Mouse (Mus musculus) erythroid progenitor cell, adult 5-6 weeks (primary cell): ENCODE data around the gene Pusl1. TPM values are rescaled to one million over a fixed set of nuclear protein-coding genes. Genes with fewer than 3 reads are reported as not detected.

Source experiments
- ATAC-seq: replicated peaks from 2 replicates; pipeline ENCODE4 v1.8.0; 2016; ENCODE audit warnings: moderate number of reproducible peaks, mild to moderate bottlenecking, moderate TSS enrichment, inconsistent platforms; ENCODE audit not compliant: poor library complexity, low FRiP score, severe bottlenecking
- total RNA-seq, 2 experiments: library from RNA; stranded (forward) in 1 of 2; stranded (reverse) in 1 of 2; fragments of 150-400 nt in 1 of 2; fragments of 186-747, 209-891 nt in 1 of 2; gene quantifications; 2 replicates each; pipeline versions ENCODE4 v1.2.3 to v1.2.4; 2015 to 2017; ENCODE audit warnings: low replicate concordance in 2 of 2

The Pusl1 gene
- total RNA-seq (2015; ENCODE audit: low replicate concordance) (2.2 and 5.4 TPM in 2 replicates), total RNA-seq (2017; ENCODE audit: low replicate concordance) (4.6 and 9.8 TPM in 2 replicates)

DNA sequence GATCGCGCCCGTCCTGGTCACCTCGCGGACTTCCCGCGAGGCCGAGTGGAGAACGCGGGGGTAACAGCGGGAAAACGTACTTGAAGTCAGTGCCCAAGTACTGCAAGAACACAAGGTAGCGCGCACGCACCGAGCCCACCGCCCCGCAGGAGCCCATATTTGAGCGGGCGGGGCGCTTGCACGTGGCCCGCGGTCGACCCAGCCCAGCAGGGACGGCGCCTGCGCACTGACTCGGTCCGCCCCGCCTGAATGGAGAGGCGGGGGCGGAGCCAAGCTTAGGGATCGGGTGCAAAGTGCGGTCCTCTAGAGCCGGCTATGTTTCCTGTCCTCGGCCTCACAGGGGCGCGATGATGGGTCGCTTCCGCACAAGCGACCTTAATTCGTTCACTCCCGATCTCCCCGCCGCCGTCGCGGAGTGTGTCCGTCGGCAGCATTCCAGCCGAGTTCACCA lies at the start of gene Pusl1, which contains the start of gene Acap3:
Gene Pusl1, minus strand, starts transcription at position 231 of the 451 bp plus-strand sequence.
Gene Acap3, plus strand, starts transcription at position 272 of the 451 bp plus-strand sequence.
- peak; percentile 62 for ATAC-seq

DNA sequence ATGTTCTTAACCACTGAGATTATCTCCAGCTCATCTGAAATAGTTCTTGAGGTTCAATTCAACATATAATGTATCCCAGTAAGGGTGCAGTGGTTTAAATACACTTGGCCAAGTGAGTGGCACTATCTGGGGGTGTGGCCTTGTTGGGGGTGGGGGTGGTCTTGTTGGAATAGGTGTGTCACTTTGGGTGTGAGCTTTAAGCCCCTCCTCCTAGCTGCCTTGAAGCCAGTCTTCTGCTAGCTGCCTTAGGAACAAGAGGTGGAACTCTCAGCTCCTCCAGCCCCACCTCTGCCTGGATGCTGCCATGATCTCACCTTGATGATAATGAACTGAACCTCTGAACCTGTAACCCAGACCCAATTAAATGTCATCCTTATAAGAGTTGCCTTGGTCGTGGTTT lies 40.5 kb upstream of the Pusl1 start:
- no peak for ATAC-seq

DNA sequence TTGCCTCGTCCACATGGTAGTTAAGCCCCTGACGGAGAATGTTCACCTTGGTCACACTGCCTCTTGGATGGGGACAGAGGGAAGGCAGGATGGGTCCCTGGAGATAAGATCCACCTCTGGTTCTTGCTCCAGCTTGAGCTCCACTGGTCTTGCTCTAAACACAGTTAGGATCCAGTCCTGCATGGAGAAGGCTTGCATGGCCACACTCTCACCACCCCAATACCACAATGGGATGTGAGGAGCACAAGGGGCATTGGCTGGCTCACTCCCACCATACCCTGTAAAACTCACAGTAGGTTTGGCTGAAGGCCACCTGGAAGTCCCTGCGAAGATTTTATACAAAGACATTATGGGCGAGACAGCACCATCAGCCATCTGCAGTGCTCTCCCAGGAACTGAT lies 17.2 kb upstream of the Pusl1 start:
- no peak for ATAC-seq

DNA sequence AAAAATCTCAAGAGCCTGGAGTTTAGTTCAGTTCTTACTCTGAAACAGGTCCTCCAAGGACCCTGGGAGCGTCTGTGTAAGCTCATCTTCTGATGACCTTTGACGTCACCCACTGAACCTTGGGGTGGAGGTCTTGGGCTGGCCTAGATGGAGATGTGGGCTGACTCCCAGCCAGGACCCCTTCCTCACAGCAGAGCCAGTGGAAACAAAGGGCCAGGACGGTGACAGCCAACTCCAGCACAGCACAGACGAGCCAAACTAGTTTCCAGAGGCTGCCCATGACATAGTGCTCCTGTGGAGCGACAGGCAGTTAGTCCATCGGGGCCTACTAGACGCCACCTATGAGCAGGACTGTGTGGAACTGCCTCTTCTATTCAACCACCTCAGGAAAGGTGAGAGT lies 16.7 kb upstream of the Pusl1 start:
- ATAC-seq: no peak

DNA sequence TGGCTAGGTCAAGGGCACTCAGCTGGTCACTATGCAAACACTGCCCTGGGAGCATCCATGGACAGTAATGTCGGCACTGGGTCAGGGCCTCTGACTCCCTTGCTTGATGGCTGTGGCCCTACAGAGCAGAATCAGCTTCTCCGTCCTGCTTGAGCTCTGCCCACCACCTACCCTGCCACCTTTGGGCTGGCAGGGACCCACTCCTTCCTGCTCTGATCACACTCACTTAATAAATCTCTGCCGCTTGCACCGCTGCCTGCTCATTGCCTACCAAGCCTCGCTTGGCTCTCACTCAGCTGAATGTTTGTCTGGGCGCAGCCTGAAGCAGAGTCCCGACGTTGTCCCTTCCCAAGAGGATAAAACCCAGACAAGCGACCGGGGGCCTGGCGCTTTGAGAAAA lies 15.4 kb upstream of the Pusl1 start:
- ATAC-seq: no peak

DNA sequence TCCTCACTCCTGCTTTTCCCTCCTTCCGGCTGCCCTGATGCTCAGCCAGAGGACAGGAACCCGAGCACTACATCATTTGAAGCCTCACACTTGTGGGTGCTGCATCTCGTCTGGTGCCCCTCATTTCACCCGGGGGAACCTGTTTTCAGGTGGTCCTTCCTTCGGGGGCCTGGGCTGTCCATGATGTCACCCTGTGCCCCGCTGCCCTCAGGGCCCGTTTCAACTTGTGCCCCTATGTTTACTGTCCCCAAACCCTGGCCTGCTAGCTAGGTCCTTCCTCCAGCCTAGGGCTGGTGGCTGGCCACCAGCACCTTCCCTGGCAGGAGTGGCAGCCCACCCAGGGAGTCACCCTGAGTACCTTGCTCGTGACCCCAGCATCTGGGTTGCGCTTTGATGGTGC lies 14.5 kb upstream of the Pusl1 start:
- no peak for ATAC-seq

DNA sequence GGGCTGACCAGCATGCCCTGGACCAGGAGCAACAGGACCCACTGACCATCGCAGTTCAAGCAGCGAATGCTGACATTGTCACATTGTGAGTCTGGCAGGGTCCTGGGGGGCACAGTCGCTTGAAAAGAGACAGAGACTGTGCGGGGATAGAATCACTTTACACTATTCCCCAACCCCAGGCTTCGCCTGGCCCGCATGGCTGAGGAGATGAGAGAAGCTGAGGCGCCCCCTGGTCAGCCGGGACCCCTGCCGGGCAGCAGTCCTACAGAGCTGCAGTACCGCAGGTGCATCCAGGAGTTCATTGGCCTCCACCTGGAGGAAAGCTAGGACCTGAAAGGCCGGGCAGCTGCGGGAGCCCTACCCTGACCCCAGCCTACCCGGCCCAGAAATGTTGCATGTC lies 14.1 kb upstream of the Pusl1 start:
- ATAC-seq: no peak

DNA sequence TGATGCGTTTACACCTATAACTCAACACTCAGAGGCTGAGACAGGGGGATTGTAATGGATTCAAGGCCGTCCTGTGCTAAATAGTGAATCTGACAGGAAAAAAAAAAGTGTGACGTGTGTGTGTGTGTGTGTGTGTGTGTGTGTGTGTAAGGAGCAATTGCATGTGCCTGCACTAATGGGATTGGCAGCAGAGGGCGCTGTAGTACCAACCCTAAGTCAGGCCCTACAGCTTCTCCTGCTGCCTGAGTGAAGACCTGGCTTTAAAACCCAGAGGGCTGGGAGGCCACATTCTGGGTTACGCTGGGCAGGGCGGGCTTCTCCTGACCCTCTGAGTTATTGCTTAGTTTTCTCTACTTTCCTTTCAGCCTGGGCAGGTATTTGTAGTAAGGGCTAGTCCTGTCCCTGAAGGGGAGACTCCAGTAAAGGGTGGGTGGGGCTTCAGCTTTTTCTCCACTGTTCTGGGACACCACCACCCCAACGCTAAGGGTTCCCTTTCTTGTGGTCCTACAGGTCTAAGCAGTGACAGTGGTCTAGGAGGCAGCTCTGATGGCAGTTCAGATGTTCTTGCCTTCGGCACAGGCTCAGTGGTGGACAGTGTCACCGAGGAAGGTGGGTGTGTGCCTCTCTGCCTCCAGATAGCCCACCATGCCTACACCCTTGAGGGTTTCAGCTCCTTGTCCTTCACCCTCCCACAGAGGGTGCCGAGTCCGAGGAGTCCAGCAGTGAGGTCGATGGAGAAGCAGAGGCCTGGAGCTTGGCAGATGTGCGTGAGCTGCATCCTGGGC lies 12.9 kb upstream of the Pusl1 start:
- ATAC-seq: no peak

DNA sequence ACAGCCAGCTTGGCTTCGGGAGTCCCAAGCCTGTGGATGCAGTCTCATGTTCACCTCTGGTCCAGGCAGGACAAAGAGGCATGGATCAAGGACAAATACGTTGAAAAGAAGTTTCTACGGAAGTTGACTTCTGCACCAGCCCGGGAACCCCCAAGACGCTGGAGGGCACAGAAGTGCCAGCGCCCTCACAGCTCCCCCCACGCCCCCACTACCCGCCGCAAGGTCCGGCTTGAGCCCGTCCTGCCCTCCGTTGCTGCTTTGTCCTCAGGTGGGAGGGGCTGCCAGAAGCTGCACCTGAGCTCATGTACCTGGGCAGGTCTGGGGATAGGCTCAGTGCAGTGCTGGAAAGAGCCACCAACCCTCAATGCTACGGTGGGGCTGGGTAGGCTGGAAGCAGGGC lies 11.7 kb upstream of the Pusl1 start:
- no peak for ATAC-seq

DNA sequence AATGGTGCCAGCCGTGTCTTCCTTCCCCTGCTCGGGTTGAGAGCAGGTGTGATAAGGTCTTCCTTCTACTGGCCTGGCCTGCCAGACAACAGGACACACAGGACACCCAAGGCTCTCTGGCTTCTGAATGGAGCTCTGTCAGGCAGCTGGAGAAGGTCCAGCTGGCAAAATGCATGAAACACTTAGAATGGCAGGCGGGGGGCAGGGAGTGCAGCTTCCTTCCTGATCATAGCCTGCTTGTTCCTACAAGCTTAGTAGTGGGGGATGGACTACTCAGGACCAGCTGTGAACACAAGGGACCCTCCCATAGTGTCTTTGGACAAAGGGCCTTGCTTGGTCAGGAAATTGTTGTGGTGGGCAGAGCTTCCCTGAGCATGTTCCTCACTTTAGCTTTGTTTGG lies 9.6 kb upstream of the Pusl1 start:
- ATAC-seq: no peak

DNA sequence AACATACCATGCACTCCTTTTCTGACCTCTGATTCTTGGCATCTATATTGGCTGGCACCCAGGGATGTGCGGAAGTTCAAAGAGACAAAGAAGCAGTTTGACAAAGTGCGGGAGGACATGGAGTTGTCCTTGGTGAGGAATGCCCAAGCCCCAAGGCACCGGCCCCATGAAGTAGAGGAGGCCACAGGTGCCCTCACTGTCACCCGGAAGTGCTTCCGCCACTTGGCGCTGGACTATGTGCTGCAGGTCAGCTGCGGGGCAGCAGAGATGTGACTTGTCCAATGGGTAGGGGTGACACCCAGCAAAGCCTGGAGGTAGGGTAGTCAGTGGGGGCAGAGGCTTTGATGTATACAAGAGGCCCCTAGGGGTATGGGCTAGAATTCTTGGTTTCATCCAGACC lies 7.8 kb upstream of the Pusl1 start:
- no peak for ATAC-seq

DNA sequence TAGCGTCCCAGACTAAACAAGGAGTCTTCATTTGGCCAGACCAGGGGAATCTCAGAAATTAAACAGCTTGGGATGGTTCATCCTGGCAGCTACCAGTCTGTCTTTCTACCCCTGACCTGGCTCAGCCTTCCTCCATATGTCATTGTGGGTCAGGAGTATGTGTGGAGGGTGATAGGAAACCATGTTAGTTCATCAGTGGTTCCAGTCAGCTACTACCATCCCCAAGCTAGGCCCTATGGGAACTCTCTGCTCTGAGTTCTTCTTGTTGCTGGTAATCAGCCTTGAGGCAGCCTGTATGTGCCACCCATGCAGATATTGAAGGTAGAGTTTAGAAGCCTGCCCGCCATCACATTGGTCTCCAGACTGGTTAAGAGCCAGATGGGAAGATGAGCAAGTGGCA lies 6.7 kb upstream of the Pusl1 start:
- no peak for ATAC-seq

DNA sequence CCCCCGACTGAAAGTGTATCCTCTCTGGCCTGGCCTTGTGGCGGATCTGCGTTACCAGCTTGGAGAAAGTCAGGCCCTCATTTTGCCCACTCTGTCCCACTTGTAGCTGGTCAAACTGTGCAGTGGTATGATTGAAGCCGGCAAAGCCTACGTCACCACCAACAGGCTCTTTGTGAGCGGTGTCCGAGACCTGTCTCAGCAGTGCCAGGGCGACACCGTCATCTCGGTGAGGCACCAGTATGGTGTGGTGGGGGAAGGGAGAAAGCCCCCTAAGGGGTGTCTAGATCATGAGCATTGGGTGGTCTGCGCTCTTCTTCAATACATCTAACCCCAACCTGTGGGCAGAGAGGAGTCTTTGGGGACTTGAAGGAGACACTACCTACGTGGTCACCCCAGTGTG lies 4.9 kb upstream of the Pusl1 start:
- no peak for ATAC-seq

DNA sequence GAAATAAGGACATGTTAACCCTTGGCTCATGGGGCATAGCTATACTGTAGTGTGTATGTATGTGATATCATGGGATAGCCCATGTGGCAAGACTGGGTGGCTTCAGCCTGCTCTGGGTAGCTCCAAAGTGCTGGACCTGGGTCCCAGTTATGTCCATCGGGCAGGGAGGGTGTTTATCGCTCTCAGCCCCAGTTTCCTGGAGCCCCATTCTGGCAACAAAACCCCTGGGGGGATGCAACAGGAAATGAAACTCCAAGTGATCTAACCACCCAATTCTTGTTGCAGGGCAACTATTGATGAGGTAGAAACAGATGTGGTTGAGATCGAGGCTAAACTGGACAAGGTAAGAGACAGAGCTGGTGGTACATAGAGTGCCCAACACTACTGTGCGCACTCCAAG lies 4.2 kb upstream of the Pusl1 start:
- ATAC-seq: no peak

DNA sequence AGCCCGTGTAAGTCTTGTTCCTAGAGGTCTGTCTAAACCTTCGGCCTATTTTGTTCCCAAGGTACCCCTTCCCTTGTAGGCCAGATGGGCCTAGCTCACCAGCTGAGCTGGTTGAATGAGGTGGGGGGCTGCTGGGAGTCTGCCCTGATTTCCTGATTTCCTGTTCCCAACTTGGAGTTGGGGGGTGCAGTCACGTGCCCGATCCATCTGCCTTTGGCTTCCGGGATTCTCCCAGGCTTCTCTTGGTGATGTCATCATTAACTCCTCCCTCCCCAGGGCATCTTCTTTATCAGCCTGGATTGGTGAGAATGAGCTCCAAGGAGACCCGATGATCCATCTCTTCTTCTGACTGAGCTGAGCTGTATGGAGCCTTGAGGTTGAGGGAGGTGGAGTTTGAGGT lies 3.6 kb upstream of the Pusl1 start:
- no peak for ATAC-seq

DNA sequence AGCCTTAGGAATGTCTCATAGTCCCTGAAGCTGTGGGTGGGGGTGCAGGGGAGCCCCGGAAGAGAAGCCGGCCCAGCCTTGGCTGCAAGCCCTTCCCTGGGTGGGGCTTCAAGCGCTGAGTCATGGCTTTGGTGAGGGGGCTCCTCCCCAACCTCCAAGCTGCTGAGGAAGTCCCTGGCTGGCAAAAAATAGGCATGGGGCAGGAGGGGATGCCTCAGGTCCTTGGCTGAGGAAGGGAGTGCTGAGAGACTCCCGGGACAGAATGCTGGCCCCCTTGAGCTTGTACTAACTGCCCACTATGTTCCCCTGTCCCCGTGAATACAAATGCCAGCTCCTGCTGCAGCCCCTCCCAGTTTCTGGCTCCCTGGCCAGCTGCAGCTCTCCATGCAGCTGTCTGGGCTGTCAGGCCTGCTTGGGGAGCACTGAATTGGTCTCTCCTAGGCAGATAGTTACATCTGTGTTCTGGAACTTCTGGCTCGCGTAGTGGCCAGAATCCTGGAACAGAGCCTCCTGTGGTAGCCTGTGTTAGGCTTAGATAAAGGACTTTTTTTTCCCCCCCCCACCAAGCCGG lies 2.8 kb upstream of the Pusl1 start:
- peak; percentile 70 for ATAC-seq

DNA sequence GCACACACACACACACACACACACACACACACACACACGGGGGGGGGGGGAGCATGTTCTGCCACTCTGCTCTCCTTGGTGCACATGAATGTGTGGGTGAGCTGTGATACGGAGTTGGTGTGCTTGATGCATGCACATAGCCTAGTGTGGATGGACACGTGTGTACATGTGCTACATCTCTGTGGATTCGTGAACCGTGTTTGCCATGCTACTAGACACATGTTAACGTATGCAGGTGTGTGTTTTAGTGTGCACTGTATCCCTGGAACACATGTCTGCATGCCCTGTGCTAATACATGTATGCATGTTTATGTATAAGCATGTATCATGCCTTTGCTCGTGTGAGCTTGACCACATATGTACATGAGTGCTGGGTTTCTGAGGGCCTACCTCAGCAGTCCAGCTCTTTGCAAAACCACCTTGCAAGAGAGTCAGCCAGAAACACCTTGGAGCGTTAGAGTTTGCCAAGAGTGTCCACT lies 1.7 kb upstream of the Pusl1 start:
- no peak for ATAC-seq

DNA sequence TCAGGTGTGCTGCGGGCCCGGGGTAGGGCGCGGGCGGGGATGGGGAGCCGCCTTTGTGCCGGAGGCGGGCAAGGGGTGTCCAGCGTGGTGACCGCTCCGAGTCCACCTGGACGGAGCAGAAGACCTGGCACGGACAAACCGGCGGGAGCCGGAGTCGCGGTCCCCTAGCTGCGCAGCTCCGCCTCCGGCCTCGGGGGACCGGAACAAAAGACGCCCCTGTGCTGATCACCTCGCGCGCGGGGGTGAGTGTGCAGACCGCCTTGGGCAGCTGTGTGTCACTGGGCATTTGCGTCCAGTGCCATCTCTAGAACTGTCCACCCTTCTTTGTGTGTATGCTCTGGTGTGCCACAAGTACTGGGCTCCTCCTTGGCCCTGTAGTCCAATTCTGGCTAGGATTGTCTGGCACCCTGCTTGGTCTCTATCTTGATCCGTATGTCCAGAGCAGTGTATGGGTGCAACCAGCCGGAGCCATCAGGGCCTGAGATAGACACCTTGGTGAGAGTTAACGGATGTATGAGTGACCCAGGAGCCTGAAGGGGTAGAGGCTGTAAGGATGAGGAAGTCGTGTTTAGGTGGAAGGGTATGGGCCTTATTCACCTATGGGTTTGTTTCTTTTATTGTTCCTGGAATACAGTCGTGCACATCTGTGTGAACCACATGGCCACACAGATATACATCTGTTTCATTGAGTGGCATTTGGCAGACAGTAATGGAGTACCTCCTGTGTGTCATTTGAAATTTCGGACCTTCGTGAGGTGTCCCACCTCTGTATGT lies 1.0 kb upstream of the Pusl1 start:
- peak; percentile 21; the same call in 1 of the 2 replicates for ATAC-seq

DNA sequence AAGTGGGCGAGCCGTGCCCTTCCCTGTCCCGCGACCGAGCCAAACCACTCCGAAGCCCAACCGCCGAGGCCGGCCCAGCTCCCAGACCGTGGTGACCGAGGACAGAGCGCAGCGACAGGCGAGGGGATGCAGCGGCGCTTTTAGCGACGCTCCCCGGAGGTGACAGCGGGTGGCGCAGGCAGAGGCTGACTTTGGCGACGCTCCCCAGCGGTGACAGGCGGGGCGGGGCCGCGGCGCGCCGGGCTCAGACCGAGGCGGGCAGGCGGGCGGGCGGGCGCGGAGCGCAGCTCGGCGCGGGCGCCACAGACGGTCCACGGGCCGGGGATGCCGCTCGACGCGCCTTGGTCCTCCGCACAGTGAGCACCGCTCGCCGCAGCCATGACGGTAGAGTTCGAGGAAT lies 436 bp upstream of the Pusl1 start:
- peak; percentile 66 for ATAC-seq

DNA sequence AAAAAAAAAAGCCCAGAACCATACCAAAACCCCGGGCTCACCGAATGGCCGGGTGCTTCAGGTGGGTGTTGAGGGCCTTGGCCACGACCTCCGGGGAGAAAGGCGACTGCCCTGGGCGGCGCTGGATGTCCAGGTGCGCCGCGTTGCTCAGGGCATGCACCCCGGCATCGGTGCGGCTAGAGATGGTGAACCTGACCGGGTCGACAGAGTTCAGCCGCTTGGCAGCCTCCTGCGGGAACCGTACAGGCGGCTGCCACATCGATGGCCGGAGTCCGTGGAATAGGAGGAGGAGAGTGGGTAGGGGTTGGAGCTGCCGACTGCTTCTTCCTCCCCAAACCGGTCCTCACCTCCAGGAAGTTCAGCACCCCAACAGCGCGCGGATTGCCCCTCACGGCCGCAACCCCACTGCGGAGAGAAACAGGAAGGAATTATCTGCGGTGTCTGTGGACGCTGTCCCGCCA lies 540 bp downstream of the Pusl1 start:
- ATAC-seq: no peak
